25 mouse cellular contexts compared by ENCODE assay signal in genomic region chr3:54760321-54761115, GRCm38 (mm10). TPM values are rescaled to one million over a fixed set of nuclear protein-coding genes. Genes with fewer than 3 reads are reported as not detected.
"Had no signal": no experiment of that assay in that cellular context is flagged by ENCODE, and none has a peak within 500 bp of the region (broad histone marks: within the 10 kb centered on the region; RNA-seq: fewer than 3 reads in every experiment).

No protein-coding gene starts in this region.

- H3K36me3 ChIP-seq: intestine, embryonic 15.5 days; kidney, embryonic 15.5 days; limb, embryonic 10.5 days; midbrain, embryonic 15.5 days; neural tube, embryonic 12.5 days; stomach, embryonic 15.5 days had no signal

- DNase-seq: kidney, adult 18-20 months; kidney, postnatal 25 days; lung, adult 2 months; right cerebral cortex, postnatal 14 days; thymus, adult 2 months; thymus, postnatal 25 days had no signal

- H3K4me3 ChIP-seq: intestine, embryonic 15.5 days; kidney, embryonic 15.5 days; left cerebral cortex, adult 2 months; limb, embryonic 10.5 days; megakaryocyte, embryonic 14.5 days; midbrain, embryonic 15.5 days; neural tube, embryonic 12.5 days; stomach, embryonic 15.5 days had no signal

- ATAC-seq: intestine, embryonic 15.5 days; midbrain, embryonic 15.5 days had no signal

- H3K9me3 ChIP-seq: intestine, embryonic 15.5 days; kidney, embryonic 15.5 days; limb, embryonic 10.5 days; midbrain, embryonic 15.5 days; neural tube, embryonic 12.5 days; stomach, embryonic 15.5 days had no signal

- H3K27me3 ChIP-seq: kidney, embryonic 15.5 days; midbrain, embryonic 15.5 days; stomach, embryonic 15.5 days had no signal

- H3K9ac ChIP-seq: intestine, embryonic 15.5 days; kidney, embryonic 15.5 days; liver, embryonic 14.5 days; midbrain, embryonic 15.5 days; neural tube, embryonic 12.5 days; stomach, embryonic 15.5 days had no signal

- H3K27ac ChIP-seq: intestine, embryonic 15.5 days; kidney, embryonic 15.5 days; left cerebral cortex, adult 2 months; limb, embryonic 10.5 days; liver, embryonic 14.5 days; macrophage; midbrain, embryonic 15.5 days; neural tube, embryonic 12.5 days; stomach, embryonic 15.5 days had no signal

- H3K4me2 ChIP-seq: intestine, embryonic 15.5 days; kidney, embryonic 15.5 days; midbrain, embryonic 11.5 days; midbrain, embryonic 15.5 days; neural tube, embryonic 12.5 days; stomach, embryonic 15.5 days had no signal

RNA-seq across cellular contexts. Expression of gene Smad9, which starts 5.1 kb away (rescaled TPM):
- total RNA-seq: monocyte, adult 5-6 weeks; neutrophil, adult 5-6 weeks had no signal
- polyA plus RNA-seq: macrophage had no signal

RNA-seq across cellular contexts. Expression of gene Gm21958, which starts 46.4 kb away (rescaled TPM):
- total RNA-seq: layer of hippocampus, postnatal 25 days; left cerebral cortex, adult 2 months; left cerebral cortex, postnatal 14 days; monocyte, adult 5-6 weeks; neutrophil, adult 5-6 weeks had no signal
- polyA plus RNA-seq: intestine, embryonic 15.5 days; limb, embryonic 14.5 days; liver, embryonic 14.5 days; lung, adult 2 months; macrophage; midbrain, embryonic 15.5 days; neural tube, embryonic 12.5 days; spleen, adult 2 months; stomach, embryonic 15.5 days; testis, adult 2 months; thymus, adult 2 months; urinary bladder, adult 2 months had no signal
